Mouse (Mus musculus): ENCODE data around the gene Csnka2ip. TPM values are rescaled to one million over a fixed set of nuclear protein-coding genes. Genes with fewer than 3 reads are reported as not detected.

The Csnka2ip gene
- total and polyA plus RNA-seq, 2 experiments from 2014 or later: not detected

- Histone ChIP-seq H3K27ac (ENCODE audit: low read depth) (no peak overlapping the region), H3K4me1 (ENCODE audit: control insufficient read depth, insufficient read depth) (no peaks in the 10 kb centered on the region), H3K27me3 (ENCODE audit: control insufficient read depth, insufficient read depth, low read length) (no peaks in the 10 kb centered on the region), H3K36me3 (replicated peaks; ENCODE audit: control insufficient read depth, insufficient read depth, low read length) (no peaks in the 10 kb centered on the region), H3K4me3 (ENCODE audit: low read depth, low read length) (no peak overlapping the region), H3K4me2 (ENCODE audit: low read depth, low read length) (no peak overlapping the region), H3K9me3 (replicated peaks; ENCODE audit: control insufficient read depth, low read length) (no peaks in the 10 kb centered on the region), H3K9ac (replicated peaks; ENCODE audit: low read depth, low read length) (no peak overlapping the region)
- no peak for ATAC-seq (ENCODE audit: insufficient read depth, low read depth)
- no peak for DNase-seq (ENCODE audit: low spot score)
- 78% methylated on average over 1 of the region's 1 CpGs for WGBS
- no peak for TF ChIP-seq CTCF (IDR thresholded peaks at IDR 0.05; ENCODE audit: low read depth)
- no peak for TF ChIP-seq EP300 (IDR thresholded peaks at IDR 0.05; ENCODE audit: low read depth)
Observed at GRCm38 (mm10) chr16:64607793-64608192, 5.6 kb upstream of the Csnka2ip start.

- Histone ChIP-seq H3K27ac (ENCODE audit: low read depth) (no peak overlapping the region), H3K4me2 (ENCODE audit: low read depth, low read length) (no peak overlapping the region), H3K36me3 (replicated peaks; ENCODE audit: control insufficient read depth, insufficient read depth, low read length) (no peaks in the 10 kb centered on the region), H3K4me1 (ENCODE audit: control insufficient read depth, insufficient read depth) (no peaks in the 10 kb centered on the region), H3K9me3 (replicated peaks; ENCODE audit: control insufficient read depth, low read length) (no peaks in the 10 kb centered on the region), H3K9ac (replicated peaks; ENCODE audit: low read depth, low read length) (no peak overlapping the region), H3K27me3 (ENCODE audit: control insufficient read depth, insufficient read depth, low read length) (no peaks in the 10 kb centered on the region), H3K4me3 (ENCODE audit: low read depth, low read length) (no peak overlapping the region)
- no peak for TF ChIP-seq EP300 (IDR thresholded peaks at IDR 0.05; ENCODE audit: low read depth)
- no peak for TF ChIP-seq CTCF (IDR thresholded peaks at IDR 0.05; ENCODE audit: low read depth)
- ATAC-seq (ENCODE audit: insufficient read depth, low read depth): no peak
- DNase-seq (ENCODE audit: low spot score): no peak
- 48% methylated on average over 2 of the region's 2 CpGs for WGBS
Observed at GRCm38 (mm10) chr16:64586825-64587224, 15.4 kb downstream of the Csnka2ip start.

DNA sequence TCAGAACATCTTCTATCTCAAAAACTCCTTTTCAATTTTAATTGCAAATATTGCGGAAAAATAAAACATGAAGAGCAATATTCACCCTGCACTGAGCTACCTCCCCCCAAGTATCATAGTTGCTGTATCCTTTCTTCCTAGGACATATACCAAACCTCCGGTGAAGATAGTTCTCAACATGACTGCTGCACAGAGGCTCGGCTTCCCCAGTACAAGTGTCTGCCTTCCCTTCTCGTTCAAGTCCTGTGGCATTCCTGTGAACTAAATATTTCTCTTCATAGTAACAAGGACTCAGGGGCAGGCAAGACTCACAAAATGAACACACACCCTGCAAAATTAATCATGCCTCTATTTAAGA lies 16.0 kb downstream of the Csnka2ip start:
- DNase-seq (ENCODE audit: low spot score): no peak
- Histone ChIP-seq H3K4me3 (ENCODE audit: low read depth, low read length) (no peak overlapping the region), H3K27me3 (ENCODE audit: control insufficient read depth, insufficient read depth, low read length) (no peaks in the 10 kb centered on the region), H3K4me2 (ENCODE audit: low read depth, low read length) (no peak overlapping the region), H3K27ac (ENCODE audit: low read depth) (no peak overlapping the region), H3K4me1 (ENCODE audit: control insufficient read depth, insufficient read depth) (no peaks in the 10 kb centered on the region), H3K9me3 (replicated peaks; ENCODE audit: control insufficient read depth, low read length) (no peaks in the 10 kb centered on the region), H3K36me3 (replicated peaks; ENCODE audit: control insufficient read depth, insufficient read depth, low read length) (no peaks in the 10 kb centered on the region), H3K9ac (replicated peaks; ENCODE audit: low read depth, low read length) (no peak overlapping the region)
- ATAC-seq (ENCODE audit: insufficient read depth, low read depth): no peak
- 56% methylated on average over 4 of the region's 4 CpGs for WGBS
- no peak for TF ChIP-seq EP300 (IDR thresholded peaks at IDR 0.05; ENCODE audit: low read depth)
- no peak for TF ChIP-seq CTCF (IDR thresholded peaks at IDR 0.05; ENCODE audit: low read depth)

- no peak overlapping the region for H3K27ac ChIP-seq (ENCODE audit: low read depth)
- no peaks in the 10 kb centered on the region for H3K9me3 ChIP-seq (replicated peaks; ENCODE audit: control insufficient read depth, low read length)
- 81% methylated on average over 8 of the region's 8 CpGs for WGBS
Observed at GRCm38 (mm10) chr16:64585599-64586261, 16.5 kb downstream of the Csnka2ip start.

DNA sequence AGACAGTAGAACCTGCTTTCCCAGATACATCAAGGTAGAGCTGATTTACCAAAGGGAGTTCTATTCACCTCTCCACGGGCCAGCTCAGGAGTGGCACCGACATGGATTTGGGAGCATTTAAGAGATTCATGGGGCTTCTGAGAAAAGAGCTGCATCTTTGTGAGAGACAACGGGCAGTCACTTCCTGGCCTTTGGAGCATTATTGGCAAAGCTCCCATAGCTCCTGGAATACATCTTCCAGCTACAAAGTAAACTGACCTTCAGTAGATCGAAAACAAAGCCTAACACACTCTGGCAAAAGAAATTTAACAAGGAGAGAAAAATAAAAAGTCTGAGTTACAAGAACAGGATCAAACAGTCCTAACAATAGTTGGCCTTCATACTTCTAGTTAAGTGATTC lies 17.6 kb downstream of the Csnka2ip start:
- 71% methylated on average over 4 of the region's 4 CpGs for WGBS
- DNase-seq (ENCODE audit: low spot score) (no peak), ATAC-seq (ENCODE audit: insufficient read depth, low read depth) (no peak)
- TF ChIP-seq CTCF (IDR thresholded peaks at IDR 0.05; ENCODE audit: low read depth) (no peak), EP300 (IDR thresholded peaks at IDR 0.05; ENCODE audit: low read depth) (no peak)
- Histone ChIP-seq H3K4me2 (ENCODE audit: low read depth, low read length) (no peak overlapping the region), H3K9me3 (replicated peaks; ENCODE audit: control insufficient read depth, low read length) (no peaks in the 10 kb centered on the region), H3K36me3 (replicated peaks; ENCODE audit: control insufficient read depth, insufficient read depth, low read length) (no peaks in the 10 kb centered on the region), H3K9ac (replicated peaks; ENCODE audit: low read depth, low read length) (no peak overlapping the region), H3K27ac (ENCODE audit: low read depth) (no peak overlapping the region), H3K4me1 (ENCODE audit: control insufficient read depth, insufficient read depth) (no peaks in the 10 kb centered on the region), H3K4me3 (ENCODE audit: low read depth, low read length) (no peak overlapping the region), H3K27me3 (ENCODE audit: control insufficient read depth, insufficient read depth, low read length) (no peaks in the 10 kb centered on the region)

More at GRCm38 (mm10) chr16:64585599-64586261, 16.5 kb downstream of the Csnka2ip start:
- DNase-seq (ENCODE audit: low spot score) (no peak), ATAC-seq (ENCODE audit: insufficient read depth, low read depth) (no peak)
- H3K4me1 ChIP-seq (ENCODE audit: control insufficient read depth, insufficient read depth): no peaks in the 10 kb centered on the region
- no peak overlapping the region for H3K9ac ChIP-seq (replicated peaks; ENCODE audit: low read depth, low read length)
- H3K36me3 ChIP-seq (replicated peaks; ENCODE audit: control insufficient read depth, insufficient read depth, low read length): no peaks in the 10 kb centered on the region
- no peak overlapping the region for H3K4me2 ChIP-seq (ENCODE audit: low read depth, low read length)
- no peaks in the 10 kb centered on the region for H3K27me3 ChIP-seq (ENCODE audit: control insufficient read depth, insufficient read depth, low read length)
- no peak overlapping the region for H3K4me3 ChIP-seq (ENCODE audit: low read depth, low read length)
- no peak for TF ChIP-seq CTCF (IDR thresholded peaks at IDR 0.05; ENCODE audit: low read depth)
- TF ChIP-seq EP300 (IDR thresholded peaks at IDR 0.05; ENCODE audit: low read depth): no peak

DNA sequence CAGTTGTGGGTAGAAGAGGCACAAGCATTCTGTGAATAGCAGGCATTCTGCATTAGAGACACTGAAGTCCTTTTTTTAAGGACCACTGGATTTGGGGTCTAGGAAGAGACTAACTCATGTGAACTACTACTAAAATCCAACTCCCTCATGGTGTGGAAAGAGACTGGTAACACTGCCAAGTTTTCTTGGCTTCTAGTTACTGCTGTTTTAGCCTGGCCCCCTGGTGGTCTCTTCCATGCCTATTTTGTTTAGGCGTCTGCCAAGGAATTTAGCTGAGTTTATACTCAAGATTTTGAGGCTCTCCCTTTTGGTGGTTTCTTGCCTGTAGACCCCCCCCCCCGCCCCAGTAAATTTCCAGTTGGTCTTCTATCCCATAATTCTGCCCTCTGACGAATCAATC lies 18.8 kb downstream of the Csnka2ip start:
- Histone ChIP-seq H3K36me3 (replicated peaks; ENCODE audit: control insufficient read depth, insufficient read depth, low read length) (no peaks in the 10 kb centered on the region), H3K9ac (replicated peaks; ENCODE audit: low read depth, low read length) (no peak overlapping the region), H3K27ac (ENCODE audit: low read depth) (no peak overlapping the region), H3K27me3 (ENCODE audit: control insufficient read depth, insufficient read depth, low read length) (no peaks in the 10 kb centered on the region), H3K9me3 (replicated peaks; ENCODE audit: control insufficient read depth, low read length) (no peaks in the 10 kb centered on the region), H3K4me3 (ENCODE audit: low read depth, low read length) (no peak overlapping the region), H3K4me1 (ENCODE audit: control insufficient read depth, insufficient read depth) (no peaks in the 10 kb centered on the region), H3K4me2 (ENCODE audit: low read depth, low read length) (no peak overlapping the region)
- DNase-seq (ENCODE audit: low spot score): no peak
- no peak for ATAC-seq (ENCODE audit: insufficient read depth, low read depth)
- TF ChIP-seq EP300 (IDR thresholded peaks at IDR 0.05; ENCODE audit: low read depth): no peak
- TF ChIP-seq CTCF (IDR thresholded peaks at IDR 0.05; ENCODE audit: low read depth): peak; percentile 25; the same call in 1 of the 2 replicates
- WGBS: 51% methylated on average over 3 of the region's 3 CpGs
